Mouse (Mus musculus) thymus, adult 2 months (tissue): ENCODE data around the gene Btaf1.

Experiments used
- CTCF ChIP-seq: fragments of 200-500 bp; IDR thresholded peaks from 2 replicates; pipeline ENCODE4 v1.5.1; 2012; ENCODE audit warnings: mild to moderate bottlenecking, control low read depth, low read length, moderate library complexity, borderline replicate concordance; ENCODE audit not compliant: control insufficient read depth, poor library complexity, insufficient read depth; ENCODE audit errors: extremely low read depth
- POLR2A ChIP-seq: fragments of 200-500 bp; IDR thresholded peaks from 2 replicates; pipeline ENCODE4 v1.6.1; 2012; ENCODE audit warnings: mild to moderate bottlenecking, low read length, control low read depth, moderate library complexity; ENCODE audit not compliant: control insufficient read depth, poor library complexity, insufficient read depth; ENCODE audit errors: extremely low read depth

DNA sequence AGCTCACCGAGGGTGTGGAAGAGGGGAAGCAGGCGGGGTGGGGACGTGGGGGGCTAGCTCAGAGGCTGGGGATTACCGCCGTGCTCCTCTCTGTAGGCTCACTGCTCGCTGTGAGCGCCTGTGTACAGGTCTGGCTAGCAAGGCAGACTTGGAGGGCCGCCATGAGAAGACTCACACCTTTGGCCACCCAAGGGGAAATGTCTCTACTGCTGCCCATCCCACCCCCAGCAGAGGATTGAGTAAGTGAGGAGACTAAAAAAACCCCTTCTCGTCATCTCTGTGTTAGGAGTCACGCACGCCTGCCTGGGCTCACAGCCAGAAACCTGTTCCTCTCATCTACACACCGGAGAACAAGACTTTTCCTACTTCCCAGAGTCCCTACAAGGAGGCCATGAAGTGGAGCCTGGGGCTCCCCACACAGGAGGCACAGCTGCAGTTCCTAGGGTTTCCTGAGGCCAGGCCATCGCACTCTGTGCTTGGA is 100.0 kb downstream of the Btaf1 start:
- TF ChIP-seq CTCF (no peak), POLR2A (no peak)
